Mouse (Mus musculus) stomach, postnatal 0 days (tissue): Measurements from ENCODE around the gene Gm15155. TPM values are rescaled to one million over a fixed set of nuclear protein-coding genes. Genes with fewer than 3 reads are reported as not detected.
A peak's percentile ranks its signal among the peaks of the same experiment; 100 is the strongest.

Source experiments
- ATAC-seq: fragments of 200-750 bp; cut with Nextera tagmentation; 2 replicates; pipeline ENCODE4 v1.8.0; 2017; ENCODE audit not compliant: low FRiP score, low TSS enrichment
- DNase-seq: peaks from one replicate; pipeline ENCODE4 v3.0.0-alpha.2; 2016; ENCODE audit warnings: low spot score
- H3K27ac ChIP-seq: fragments of 300-500 bp; sonication (generic); replicated peaks from 2 replicates; pipeline ENCODE4 v1.5.1; 2014; ENCODE audit warnings: mild to moderate bottlenecking, control low read depth
- H3K27me3 ChIP-seq: fragments of 300-500 bp; sonication (generic); 2 replicates; pipeline ENCODE4 v1.6.1; 2014; ENCODE audit warnings: low read length; ENCODE audit not compliant: control insufficient read depth, insufficient read depth
- H3K36me3 ChIP-seq: fragments of 300-500 bp; sonication (generic); 2 replicates; pipeline ENCODE4 v1.6.1; 2014; ENCODE audit warnings: low read length, mixed read lengths; ENCODE audit not compliant: control insufficient read depth, insufficient read depth
- H3K4me1 ChIP-seq: fragments of 300-500 bp; sonication (generic); replicated peaks from 2 replicates; pipeline ENCODE4 v1.6.1; 2014; ENCODE audit warnings: antibody characterized with exemption; ENCODE audit not compliant: control insufficient read depth, insufficient read depth
- H3K4me2 ChIP-seq: fragments of 300-500 bp; sonication (generic); replicated peaks from 2 replicates; pipeline ENCODE4 v1.6.1; 2014; ENCODE audit warnings: low read depth, mild to moderate bottlenecking, control low read depth, moderate library complexity
- H3K4me3 ChIP-seq: fragments of 300-500 bp; sonication (generic); 2 replicates; pipeline ENCODE4 v1.5.1; 2014; ENCODE audit warnings: low read depth, low read length, control low read depth
- H3K9ac ChIP-seq: fragments of 300-500 bp; sonication (generic); 2 replicates; pipeline ENCODE4 v1.6.1; 2014; ENCODE audit warnings: mild to moderate bottlenecking, low read length, control low read depth, mixed read lengths
- H3K9me3 ChIP-seq: fragments of 300-500 bp; sonication (generic); 2 replicates; pipeline ENCODE4 v1.6.1; 2016; ENCODE audit warnings: low read length; ENCODE audit not compliant: control insufficient read depth
- CTCF ChIP-seq: IDR thresholded peaks from 2 replicates; pipeline ENCODE4 v1.5.1; 2016; ENCODE audit warnings: antibody characterized with exemption, low read depth, mild to moderate bottlenecking, moderate library complexity
- EP300 ChIP-seq: optimal IDR thresholded peaks from 2 replicates; pipeline ENCODE3; 2016; ENCODE audit warnings: antibody characterized with exemption
- WGBS: fragments of 180-500 bp; shearing (Covaris S2); extraction: QIAGEN DNeasy Blood & Tissue Kit; methylation state at CpG from one replicate; pipeline ENCODE4 v1.1.7; 2014; 5-methylcytosine and 5-hydroxymethylcytosine counted together
- polyA plus RNA-seq: library from polyadenylated mRNA; unstranded; fragments of >200 nt; fragmentation: Nextera tagmentation; extraction: Ambion mirVana; gene quantifications from 2 replicates; pipeline ENCODE4 v1.2.1, GENCODE M21; 2015

Gm15155 gene
- not detected in 2 replicates for polyA plus RNA-seq

GRCm38 (mm10) chrX:155624341-155624841, at the start of gene Gm15155:
Gene Gm15155 (plus strand): TSS chrX:155624741.
- H3K36me3 ChIP-seq, result no peaks in the 10 kb centered on the region
- H3K9me3 ChIP-seq, result no peaks in the 10 kb centered on the region
- peak within 1 kb of the TSS; percentile 43 for H3K4me3 ChIP-seq
- DNase-seq, result no peak
- H3K4me2 ChIP-seq, result peak within 1 kb of the TSS; percentile 60
- ATAC-seq, result peak; percentile 49; the same call in 1 of the 2 replicates
- 16% methylated on average over 19 of the region's 19 CpGs for WGBS
- TF ChIP-seq EP300 (no peak), CTCF (no peak)
- 0 out of 2 replicates have a peak within 1 kb of the TSS, but pooled peaks have one; percentile 4 for H3K27ac ChIP-seq
- no peaks in the 10 kb centered on the region for H3K4me1 ChIP-seq
- H3K9ac ChIP-seq, result no peak within 1 kb of the TSS
- H3K27me3 ChIP-seq, result no peaks in the 10 kb centered on the region

- DNase-seq (no peak), ATAC-seq (peak; percentile 49; the same call in 1 of the 2 replicates)
- TF ChIP-seq CTCF (no peak), EP300 (no peak)
- Histone ChIP-seq H3K27ac (no peak overlapping the region), H3K36me3 (no peaks in the 10 kb centered on the region), H3K9me3 (no peaks in the 10 kb centered on the region), H3K4me3 (no peak overlapping the region), H3K4me2 (no peak overlapping the region), H3K9ac (no peak overlapping the region), H3K27me3 (no peaks in the 10 kb centered on the region), H3K4me1 (no peaks in the 10 kb centered on the region)
Observed at GRCm38 (mm10) chrX:155579791-155580190, 44.8 kb upstream of the Gm15155 start.

GRCm38 (mm10) chrX:155584586-155584985, 40.0 kb upstream of the Gm15155 start:
- Histone ChIP-seq H3K36me3 (no peaks in the 10 kb centered on the region), H3K27me3 (no peaks in the 10 kb centered on the region), H3K4me1 (no peaks in the 10 kb centered on the region), H3K4me2 (no peak overlapping the region), H3K4me3 (no peak overlapping the region), H3K27ac (no peak overlapping the region), H3K9me3 (no peaks in the 10 kb centered on the region), H3K9ac (no peak overlapping the region)
- DNase-seq (no peak), ATAC-seq (no peak)
- 60% methylated on average over 2 of the region's 2 CpGs for WGBS
- TF ChIP-seq EP300 (no peak), CTCF (no peak)

GRCm38 (mm10) chrX:155591490-155591889, 33.1 kb upstream of the Gm15155 start:
- no peak for DNase-seq
- H3K36me3 ChIP-seq, result no peaks in the 10 kb centered on the region
- TF ChIP-seq CTCF (no peak), EP300 (no peak)

GRCm38 (mm10) chrX:155592467-155592866, 32.1 kb upstream of the Gm15155 start:
- no peak overlapping the region for H3K4me3 ChIP-seq
- H3K9ac ChIP-seq, result no peak overlapping the region
- no peak overlapping the region for H3K4me2 ChIP-seq
- DNase-seq, result no peak
- WGBS, result 49% methylated on average over 2 of the region's 2 CpGs
- H3K36me3 ChIP-seq, result no peaks in the 10 kb centered on the region
- no peak overlapping the region for H3K27ac ChIP-seq
- no peaks in the 10 kb centered on the region for H3K27me3 ChIP-seq
- no peak for ATAC-seq
- no peak for TF ChIP-seq EP300
- no peak for TF ChIP-seq CTCF
- no peaks in the 10 kb centered on the region for H3K9me3 ChIP-seq
- no peaks in the 10 kb centered on the region for H3K4me1 ChIP-seq

More at GRCm38 (mm10) chrX:155591490-155591889, 33.1 kb upstream of the Gm15155 start:
- Histone ChIP-seq H3K4me2 (no peak overlapping the region), H3K27ac (no peak overlapping the region), H3K4me1 (no peaks in the 10 kb centered on the region), H3K9me3 (no peaks in the 10 kb centered on the region), H3K27me3 (no peaks in the 10 kb centered on the region), H3K9ac (no peak overlapping the region), H3K4me3 (no peak overlapping the region)
- WGBS, result 72% methylated on average over 3 of the region's 3 CpGs
- no peak for ATAC-seq

DNA sequence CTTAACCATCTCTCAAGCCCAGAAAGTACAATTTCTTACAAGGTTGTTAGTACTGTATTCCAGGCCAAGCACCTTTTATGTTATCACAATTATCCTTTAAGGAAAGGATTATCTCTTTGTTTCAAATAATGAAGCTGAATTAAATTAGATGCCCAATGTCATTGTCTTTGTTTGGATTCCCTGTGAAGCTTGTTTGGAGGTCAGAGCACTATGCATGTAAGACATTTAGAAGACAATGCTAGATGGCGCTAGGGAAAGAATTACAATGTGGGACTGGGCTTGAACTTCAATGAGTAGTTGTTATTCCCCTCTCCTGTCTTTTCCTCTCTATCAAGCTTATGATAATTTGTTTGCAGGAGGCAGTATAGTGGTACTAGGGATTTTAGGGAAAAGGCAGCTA, 29.9 kb upstream of the Gm15155 start:
- Histone ChIP-seq H3K4me1 (no peaks in the 10 kb centered on the region), H3K9me3 (no peaks in the 10 kb centered on the region), H3K27ac (no peak overlapping the region), H3K9ac (no peak overlapping the region), H3K27me3 (no peaks in the 10 kb centered on the region), H3K4me2 (no peak overlapping the region), H3K36me3 (no peaks in the 10 kb centered on the region), H3K4me3 (no peak overlapping the region)
- ATAC-seq (no peak), DNase-seq (no peak)
- no peak for TF ChIP-seq EP300
- no peak for TF ChIP-seq CTCF
- WGBS, result 48% methylated on average over 1 of the region's 1 CpGs
